Mouse (Mus musculus): ENCODE data around the gene Hoxd1.

GRCm38 (mm10) chr2:74741979-74742277 is 20.9 kb upstream of the Hoxd1 start:
- no peak for TF ChIP-seq CTCF (IDR thresholded peaks at IDR 0.05; ENCODE audit: borderline replicate concordance, control insufficient read depth, extremely low read depth, insufficient read depth, low read length, poor library complexity)
- TF ChIP-seq POLR2A (IDR thresholded peaks at IDR 0.05; ENCODE audit: control insufficient read depth, extremely low read depth, insufficient read depth, low read length, poor library complexity), result no peak

Measured in thymus, adult 2 months (tissue).